Mouse (Mus musculus) bone marrow, adult 2 months (tissue): ENCODE results near the gene Hist2h3c1. TPM values are rescaled to one million over a fixed set of nuclear protein-coding genes. Genes with fewer than 3 reads are reported as not detected.

ENCODE experiments used
- H3K27ac ChIP-seq: fragments of 200-500 bp; 2 replicates; pipeline ENCODE4 v1.5.1; 2012; ENCODE audit warnings: low read depth, mild to moderate bottlenecking, control low read depth, inconsistent platforms, low read length; ENCODE audit not compliant: control insufficient read depth, poor library complexity, insufficient read depth
- H3K4me1 ChIP-seq: fragments of 200-500 bp; 2 replicates; pipeline ENCODE4 v1.6.1; 2011; ENCODE audit warnings: low read length; ENCODE audit not compliant: control insufficient read depth, insufficient read depth
- H3K4me3 ChIP-seq: fragments of 200-500 bp; replicated peaks from 2 replicates; pipeline ENCODE3; 2011; ENCODE audit warnings: mild to moderate bottlenecking, low read depth, low read length, control low read depth; ENCODE audit not compliant: control insufficient read depth
- CTCF ChIP-seq: fragments of 200-500 bp; IDR thresholded peaks from 2 replicates; pipeline ENCODE4 v1.5.1; 2011; ENCODE audit warnings: low read length, control low read depth; ENCODE audit not compliant: control insufficient read depth, insufficient read depth
- POLR2A ChIP-seq: fragments of 200-500 bp; IDR thresholded peaks from 2 replicates; pipeline ENCODE4 v1.6.1; 2011; ENCODE audit warnings: low read depth, mild to moderate bottlenecking, control low read depth, low read length, borderline replicate concordance; ENCODE audit not compliant: control insufficient read depth
- WGBS: fragments of 180-500 bp; shearing (Covaris S2); methylation state at CpG from one replicate; pipeline ENCODE4 v1.1.7; 2018; 5-methylcytosine and 5-hydroxymethylcytosine counted together
- polyA plus RNA-seq: library from polyadenylated mRNA; stranded (reverse); fragments of >200 nt; gene quantifications from 2 replicates; pipeline ENCODE4 v1.2.4, GENCODE M21; 2011; ENCODE audit warnings: low replicate concordance; ENCODE audit not compliant: missing spikeins, insufficient read depth, insufficient read length

The Hist2h3c1 gene
- polyA plus RNA-seq, 1 experiment: not detected

DNA sequence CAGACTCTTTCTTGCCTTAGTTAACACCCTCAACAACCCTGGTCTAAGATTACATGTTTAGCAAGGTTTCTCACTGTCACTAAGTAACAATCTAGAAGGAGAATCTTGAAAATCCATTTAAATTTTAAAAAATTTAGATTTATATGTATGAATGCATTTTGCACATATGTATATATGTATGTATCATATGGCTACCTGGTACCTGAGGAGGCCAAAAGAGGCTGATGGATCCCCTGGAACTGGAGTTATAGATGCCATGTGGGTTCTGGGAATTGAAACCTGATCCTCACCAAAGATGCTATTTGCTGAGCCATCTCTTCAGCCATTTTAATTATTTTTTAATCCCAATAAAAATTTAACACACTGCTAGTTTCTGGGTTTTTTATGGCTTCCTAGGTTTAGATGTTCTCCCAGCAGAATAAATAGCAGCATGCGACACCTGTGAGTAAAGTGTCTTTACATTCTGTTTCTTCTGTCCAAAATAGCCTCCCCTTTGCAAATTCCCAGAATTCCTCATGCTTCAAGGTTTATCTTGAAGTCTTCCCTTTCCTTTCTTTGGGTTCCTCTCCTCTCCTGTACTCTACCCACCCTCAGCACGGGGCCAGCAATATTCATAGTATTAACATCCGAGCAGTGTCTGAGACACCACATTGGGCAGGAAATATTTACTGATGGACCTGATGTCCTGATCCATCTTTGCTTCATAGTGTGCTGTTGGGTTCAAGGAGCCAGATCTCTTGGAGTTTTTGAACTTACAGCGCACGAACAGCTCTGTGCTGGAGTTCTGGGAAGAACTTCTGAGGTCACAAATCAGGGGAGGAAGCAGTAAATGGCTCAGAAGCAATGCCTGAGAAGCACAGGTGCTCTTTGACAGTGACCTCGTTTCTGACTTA is 1.9 kb downstream of the Hist2h3c1 start:
- Histone ChIP-seq H3K4me3 (peak overlapping the region; percentile 50), H3K4me1 (peaks cover 7% of the 10 kb centered on the region), H3K27ac (peak overlapping the region; percentile 69)
- 65% methylated on average over 6 of the region's 6 CpGs for WGBS
- no peak for TF ChIP-seq POLR2A
- TF ChIP-seq CTCF: no peak

DNA sequence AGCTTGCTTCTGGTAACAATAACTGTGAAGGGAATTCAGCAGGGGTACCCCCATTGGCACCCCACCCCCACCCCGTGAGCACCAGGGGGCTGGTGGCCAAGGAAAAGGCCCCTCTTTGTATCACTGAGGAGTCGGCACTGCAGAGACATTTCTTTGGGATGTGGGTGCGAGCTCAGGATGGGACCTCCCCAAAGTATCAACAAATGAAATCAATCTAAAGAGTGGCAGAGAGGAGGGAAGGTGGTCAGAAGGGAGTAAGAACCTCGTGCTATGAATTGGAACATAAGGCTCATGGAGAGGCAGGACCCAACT is 2.5 kb downstream of the Hist2h3c1 start:
- 86% methylated on average over 4 of the region's 4 CpGs for WGBS
- Histone ChIP-seq H3K4me3 (peak overlapping the region; percentile 12), H3K4me1 (peaks cover 4% of the 10 kb centered on the region), H3K27ac (peak overlapping the region; percentile 69; the same call in 1 of the 2 replicates)
- no peak for TF ChIP-seq POLR2A
- no peak for TF ChIP-seq CTCF

DNA sequence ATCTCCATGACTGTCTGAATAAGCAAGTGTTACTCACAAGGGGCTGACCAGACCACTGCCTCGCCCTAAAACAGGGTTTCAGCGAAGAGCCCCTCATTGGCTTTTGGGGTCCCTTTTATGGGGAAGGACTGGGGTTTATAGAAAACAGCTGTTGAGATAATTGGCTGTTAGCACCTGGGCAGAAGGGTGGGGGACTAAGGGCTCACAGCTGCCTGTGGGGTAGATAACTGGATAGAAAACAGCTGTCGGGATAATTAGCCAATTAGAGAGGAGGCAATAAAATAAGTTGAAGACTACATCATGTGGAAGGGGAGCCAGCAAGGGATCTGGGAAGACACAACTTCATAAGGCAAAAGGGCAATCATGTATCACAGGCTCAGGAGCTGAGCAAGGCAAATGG is 4.4 kb downstream of the Hist2h3c1 start:
- Histone ChIP-seq H3K4me3 (no peak overlapping the region), H3K4me1 (peaks cover 3% of the 10 kb centered on the region), H3K27ac (peak overlapping the region; percentile 40; the same call in 1 of the 2 replicates)
- no peak for TF ChIP-seq CTCF
- no peak for TF ChIP-seq POLR2A
- WGBS: 77% methylated on average over 3 of the region's 3 CpGs

DNA sequence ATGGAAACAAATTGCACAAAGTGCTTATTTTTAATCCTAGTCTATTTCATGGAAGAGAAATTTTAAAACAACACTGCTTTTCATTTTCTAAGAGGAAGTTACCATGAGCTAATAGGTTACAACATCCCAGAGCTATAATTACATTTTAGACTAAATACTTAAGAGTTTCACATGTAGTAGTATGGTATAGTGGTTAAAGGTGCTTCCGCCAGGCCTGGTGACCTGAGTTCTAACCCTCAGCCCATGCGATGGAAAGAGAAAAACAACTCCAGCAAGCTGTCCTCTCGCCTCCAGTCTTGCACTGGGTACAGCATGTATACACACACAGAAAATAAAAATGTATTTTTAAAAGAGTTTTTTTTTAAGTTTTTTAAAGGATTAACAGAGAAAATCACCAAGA is 5.3 kb downstream of the Hist2h3c1 start:
- Histone ChIP-seq H3K4me3 (no peak overlapping the region), H3K4me1 (peaks cover 3% of the 10 kb centered on the region), H3K27ac (no peak overlapping the region; the same call in 1 of the 2 replicates)
- WGBS: 37% methylated on average over 3 of the region's 3 CpGs
- TF ChIP-seq CTCF (no peak), POLR2A (no peak)

DNA sequence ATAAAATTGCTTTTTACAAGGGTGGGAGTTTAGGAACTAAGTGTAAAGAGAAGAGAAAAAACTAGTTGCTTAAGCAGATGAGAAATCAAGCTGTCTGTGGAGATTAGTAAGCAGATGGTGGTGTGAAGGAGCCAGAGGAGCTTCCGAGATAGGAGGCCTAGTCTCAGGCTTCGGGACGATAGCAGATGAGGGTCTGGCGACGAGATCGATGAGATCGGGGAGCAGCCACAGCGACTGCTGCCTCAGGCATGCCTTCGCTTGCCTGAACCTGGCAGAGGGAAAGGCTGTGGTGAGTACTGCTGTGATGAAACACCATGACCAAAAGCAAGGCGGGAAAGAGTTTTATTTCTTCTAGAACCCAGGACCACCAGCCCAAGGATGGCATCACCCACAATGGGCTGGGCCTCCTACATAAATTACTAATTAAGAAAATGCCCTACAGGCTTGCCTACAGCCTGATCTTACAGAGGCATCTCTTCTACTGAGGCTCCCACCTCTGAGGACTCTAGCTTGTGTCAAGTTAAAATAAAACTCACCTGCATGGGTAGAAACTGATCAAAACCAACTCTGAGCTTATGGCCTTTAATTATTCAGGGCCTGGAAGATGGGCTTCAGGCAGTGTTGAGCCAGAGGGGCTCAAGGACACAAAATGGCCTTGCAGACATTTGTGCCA is 8.3 kb downstream of the Hist2h3c1 start:
- peaks cover 1% of the 10 kb centered on the region; the same call in 1 of the 2 replicates for H3K4me1 ChIP-seq
- no peak overlapping the region for H3K4me3 ChIP-seq
- peak overlapping the region; percentile 63 for H3K27ac ChIP-seq
- TF ChIP-seq CTCF: no peak
- no peak for TF ChIP-seq POLR2A
- 61% methylated on average over 10 of the region's 10 CpGs for WGBS

DNA sequence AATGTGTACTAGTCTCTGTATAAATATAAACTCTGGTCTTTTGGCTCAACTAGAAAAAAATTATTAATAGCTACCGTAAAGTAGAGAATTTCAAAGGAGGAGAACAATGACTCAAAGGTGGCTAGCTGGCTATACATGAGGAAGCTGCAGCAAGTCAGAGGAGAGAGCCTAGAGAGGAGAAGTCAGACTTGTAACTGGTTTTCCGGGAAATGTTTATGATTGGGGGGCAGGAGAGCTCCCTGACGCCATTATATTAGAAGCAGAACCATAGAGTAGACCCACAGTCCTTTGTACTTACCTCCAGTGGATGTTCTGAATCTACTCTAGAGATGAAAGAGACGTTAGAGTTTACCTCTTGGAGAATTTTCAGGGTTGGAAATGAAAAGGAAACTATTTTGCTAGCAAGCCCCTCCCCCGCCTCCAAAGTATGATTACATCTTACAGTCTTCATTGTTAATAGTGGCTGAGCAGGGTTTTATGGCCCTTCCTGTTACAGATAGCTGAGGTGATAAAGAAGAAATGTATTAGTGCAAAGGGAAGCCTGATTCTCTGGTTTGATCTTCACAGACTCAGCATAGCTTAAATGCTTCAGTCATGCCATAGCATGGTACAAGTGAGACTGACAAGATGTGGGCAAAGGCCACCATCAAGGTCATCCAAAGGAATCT is 9.6 kb downstream of the Hist2h3c1 start:
- H3K4me3 ChIP-seq: no peak overlapping the region
- WGBS: 46% methylated on average over 5 of the region's 5 CpGs
- TF ChIP-seq CTCF (no peak), POLR2A (no peak)
- H3K27ac ChIP-seq: no peak overlapping the region
- peaks cover under 1% of the 10 kb centered on the region; the same call in 1 of the 2 replicates for H3K4me1 ChIP-seq

DNA sequence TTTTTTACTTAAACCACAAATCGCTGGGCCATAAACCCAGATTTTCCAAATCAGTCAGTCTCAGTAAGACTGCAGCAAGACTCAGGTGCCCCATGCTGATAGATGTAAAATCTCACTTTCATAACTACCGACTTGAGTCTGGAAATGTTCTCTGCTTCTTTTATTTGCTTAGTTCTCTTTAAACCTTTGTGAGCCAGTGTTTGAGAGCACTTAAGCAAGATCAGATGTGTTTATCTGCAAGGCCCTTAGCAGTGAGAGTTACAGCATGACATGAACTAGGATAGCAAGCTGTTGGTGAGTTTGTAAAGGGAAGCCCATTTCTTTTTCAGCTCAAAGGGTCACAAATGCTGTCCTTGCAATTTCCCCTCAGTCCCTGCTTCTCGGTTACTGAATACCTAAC is 10.7 kb downstream of the Hist2h3c1 start:
- no peak overlapping the region for H3K27ac ChIP-seq
- no peaks in the 10 kb centered on the region; the same call in 1 of the 2 replicates for H3K4me1 ChIP-seq
- TF ChIP-seq POLR2A (no peak), CTCF (no peak)
- no peak overlapping the region for H3K4me3 ChIP-seq
- whole genome bisulfite sequencing: 76% methylated on average over 3 of the region's 3 CpGs

DNA sequence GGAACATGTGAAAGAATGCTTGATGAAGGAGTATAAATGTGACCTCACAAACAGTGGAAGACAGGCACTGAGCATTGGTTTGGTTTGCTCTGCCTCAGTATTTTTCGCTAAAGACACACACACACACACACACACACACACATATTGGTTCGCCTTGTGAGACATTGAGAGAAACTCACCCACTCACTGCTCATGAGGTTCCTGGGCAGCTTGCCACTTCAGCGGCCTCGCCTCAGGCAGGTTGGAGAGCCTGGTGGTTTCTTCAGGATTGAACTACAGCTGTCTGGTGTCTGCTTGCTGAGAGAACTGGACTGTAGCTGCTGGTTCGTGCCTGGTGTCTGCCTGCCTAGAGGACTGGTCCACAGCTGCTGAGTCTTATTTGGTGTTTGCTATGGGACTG is 13.7 kb downstream of the Hist2h3c1 start:
- Histone ChIP-seq H3K4me1 (no peaks in the 10 kb centered on the region; the same call in 1 of the 2 replicates), H3K4me3 (no peak overlapping the region), H3K27ac (no peak overlapping the region)
- 88% methylated on average over 5 of the region's 5 CpGs for WGBS
- no peak for TF ChIP-seq POLR2A
- no peak for TF ChIP-seq CTCF
